Mouse (Mus musculus) forelimb bud, embryonic 11.5 days (tissue): Measurements from ENCODE around the gene Mgat5.

ENCODE experiments used
- DNase-seq: peaks from one replicate; pipeline ENCODE4 v3.0.0-alpha.2; 2012; ENCODE audit warnings: low read depth, low spot score

Gene Mgat5

DNA sequence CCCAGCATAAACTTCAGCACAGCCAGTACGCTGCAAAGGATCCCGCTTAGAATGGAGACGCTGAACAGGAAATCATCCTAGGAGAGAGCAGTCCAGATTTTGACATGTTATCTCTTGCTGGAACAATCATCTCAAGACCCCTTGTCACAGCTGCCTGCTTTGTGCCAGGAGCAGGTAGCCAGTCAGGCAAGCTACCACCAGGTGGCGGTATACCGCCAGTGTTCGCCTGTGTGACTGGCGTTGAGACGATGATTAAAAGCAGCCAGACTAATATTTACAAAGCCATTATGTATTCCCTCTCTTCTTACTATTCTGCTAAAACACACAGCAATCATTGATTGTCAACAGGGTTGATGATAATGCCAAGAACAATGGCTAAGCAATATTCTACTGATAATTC lies 295.4 kb downstream of the Mgat5 start:
- peak; percentile 78 for DNase-seq

DNA sequence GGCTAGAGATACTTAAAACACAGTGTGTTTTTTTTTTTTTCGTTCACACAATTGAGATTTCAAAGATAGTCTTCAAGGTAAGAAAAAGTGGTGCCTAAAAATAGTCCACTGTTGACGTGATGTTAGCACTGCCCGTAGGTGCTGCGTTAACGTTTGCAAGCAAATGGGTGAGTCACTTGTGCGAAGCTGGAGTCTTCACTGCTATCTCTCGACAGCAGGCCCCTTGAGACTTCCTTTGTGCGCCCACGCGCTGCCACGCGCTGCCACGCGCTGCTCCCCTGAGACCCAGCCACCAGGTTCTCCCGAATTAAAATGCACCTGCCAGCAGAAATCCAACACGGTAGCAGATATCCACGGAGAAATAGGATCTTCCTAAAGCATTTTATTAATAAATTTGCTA lies 295.9 kb downstream of the Mgat5 start:
- DNase-seq = no peak

DNA sequence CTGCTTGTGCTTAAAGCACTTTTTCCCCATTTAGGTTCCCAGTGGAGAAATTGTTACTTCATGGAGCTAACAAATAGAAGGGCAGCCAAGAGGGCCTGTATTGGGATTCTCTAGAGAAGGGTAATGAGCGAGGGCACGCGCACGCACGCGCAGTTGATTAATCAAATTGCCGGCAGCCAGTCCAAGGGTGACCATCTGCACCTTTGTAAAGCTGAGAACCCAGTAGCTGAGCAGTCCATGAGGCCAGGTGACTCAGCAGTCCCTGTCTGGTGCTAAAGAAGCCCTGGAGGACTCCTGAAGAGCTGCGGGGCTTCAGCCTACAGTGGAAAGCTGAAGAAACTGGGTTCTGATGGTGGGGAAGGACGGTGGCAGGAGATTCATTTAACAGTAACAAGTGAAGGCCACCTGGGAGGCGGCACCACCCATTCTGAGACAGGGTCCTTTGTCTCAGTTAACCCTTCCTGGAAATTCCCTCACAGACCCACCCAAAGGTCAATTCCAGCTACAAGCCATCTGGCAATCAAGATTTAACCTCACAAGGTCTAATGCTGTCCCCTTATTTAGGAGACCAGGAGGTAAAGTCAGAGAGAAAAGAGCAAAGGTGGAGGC lies 302.3 kb downstream of the Mgat5 start:
- DNase-seq = no peak

DNA sequence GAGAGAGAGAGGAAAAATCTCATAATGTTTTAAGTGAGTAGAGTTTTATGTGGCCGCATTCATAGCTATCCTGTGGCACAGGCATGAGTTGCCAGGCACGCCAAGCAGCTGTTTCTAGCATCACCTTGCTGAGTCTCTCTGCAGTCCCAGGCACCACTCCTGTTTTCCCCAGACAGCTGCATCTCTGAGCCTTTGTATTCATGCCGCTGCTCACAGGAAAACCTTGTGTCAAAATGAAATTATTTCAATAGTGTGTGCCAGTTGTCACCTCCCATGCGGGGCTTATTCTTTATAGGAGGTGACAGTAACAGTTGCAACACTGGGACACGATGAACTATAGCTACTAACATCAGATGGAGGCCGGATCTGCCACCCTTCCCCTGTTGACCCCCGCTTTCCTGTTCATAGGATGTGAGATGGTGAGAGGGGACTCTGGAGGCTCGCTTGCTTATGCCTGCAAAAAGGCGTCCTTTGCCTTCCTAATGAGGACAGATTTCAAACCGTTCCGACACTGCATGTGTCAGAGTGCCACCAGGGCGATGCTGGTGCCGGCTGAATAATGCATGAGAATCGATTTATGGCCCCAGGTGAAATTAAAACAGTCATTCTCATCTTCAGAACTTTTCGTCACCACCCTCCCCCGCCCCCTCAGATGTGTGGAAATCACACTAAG lies 303.4 kb downstream of the Mgat5 start:
- DNase-seq = no peak

DNA sequence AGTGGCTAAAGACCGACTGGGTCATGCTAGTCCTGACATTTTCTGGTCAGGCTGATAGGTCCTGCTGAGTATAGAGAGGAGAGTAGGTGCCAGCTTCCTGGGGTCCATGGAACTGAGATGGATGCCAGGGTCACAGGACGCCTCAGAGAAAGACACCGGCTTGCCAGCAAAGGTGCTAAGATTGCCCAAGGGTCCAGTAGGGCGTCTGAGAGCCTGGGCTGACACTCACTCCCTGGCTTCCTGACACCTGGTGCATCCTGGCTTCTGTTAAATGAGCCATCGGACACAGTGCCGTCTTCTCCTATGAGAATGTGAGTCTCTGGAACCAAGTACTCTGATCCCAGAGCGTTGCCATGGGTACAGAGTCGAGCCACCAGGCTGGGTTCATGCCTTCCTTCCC lies 304.1 kb downstream of the Mgat5 start:
- no peak for DNase-seq

DNA sequence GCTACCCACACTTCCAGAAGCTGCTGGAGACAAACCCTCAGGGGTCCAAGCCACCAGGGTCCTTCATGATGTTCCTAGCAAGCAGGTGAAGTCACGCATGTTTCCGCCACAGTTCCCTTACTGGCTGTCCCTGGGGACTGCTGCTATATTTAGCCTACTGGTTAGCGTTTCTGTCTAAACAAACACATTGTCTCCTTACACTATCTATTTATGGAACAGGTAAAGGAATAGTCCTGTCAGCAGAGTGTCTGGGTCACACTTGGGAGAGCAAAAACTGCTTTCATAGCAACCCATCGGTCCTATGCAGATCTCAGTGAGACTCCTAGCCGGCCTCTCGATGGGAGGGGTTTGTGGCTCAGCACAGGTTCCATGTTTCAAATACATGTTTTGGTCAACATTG lies 306.5 kb downstream of the Mgat5 start:
- DNase-seq = no peak

DNA sequence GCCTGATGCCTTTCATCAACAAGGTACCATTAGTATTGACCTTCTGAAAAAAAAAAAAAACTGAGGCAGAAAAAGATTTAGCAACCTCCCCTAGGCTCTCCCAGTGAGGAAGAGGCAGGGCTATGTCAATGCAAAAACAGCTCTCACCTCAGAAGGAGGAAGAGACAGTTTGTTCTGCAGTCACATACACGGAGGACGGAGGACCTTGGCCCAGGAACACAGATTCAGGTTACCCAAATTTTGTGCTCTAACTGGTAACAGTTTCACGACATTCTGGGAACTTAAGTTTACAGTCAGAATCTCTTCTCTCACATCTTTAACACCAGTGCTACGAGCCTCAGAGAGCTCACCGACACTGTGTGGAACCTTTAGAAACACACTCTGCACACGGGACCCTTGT lies 307.9 kb downstream of the Mgat5 start:
- no peak for DNase-seq

DNA sequence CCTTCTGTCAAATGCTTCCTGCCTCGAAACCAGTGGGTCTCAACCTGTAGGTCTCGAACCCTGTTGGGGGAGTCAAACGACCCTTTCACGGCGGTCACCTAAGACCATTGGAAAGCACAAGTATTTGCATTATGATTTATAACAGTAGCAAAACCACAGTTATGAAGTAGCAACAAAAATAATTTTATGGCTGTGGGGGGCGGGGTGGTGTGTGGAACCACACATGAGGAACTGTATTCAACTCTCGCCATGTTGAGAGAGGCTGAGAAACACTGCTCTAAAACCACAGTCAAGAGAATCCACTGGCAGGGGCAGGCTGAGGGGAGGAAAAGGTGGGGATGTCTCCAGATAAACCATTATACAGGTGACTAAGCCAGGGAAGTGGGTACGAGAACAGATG lies 308.3 kb downstream of the Mgat5 start:
- DNase-seq = no peak

DNA sequence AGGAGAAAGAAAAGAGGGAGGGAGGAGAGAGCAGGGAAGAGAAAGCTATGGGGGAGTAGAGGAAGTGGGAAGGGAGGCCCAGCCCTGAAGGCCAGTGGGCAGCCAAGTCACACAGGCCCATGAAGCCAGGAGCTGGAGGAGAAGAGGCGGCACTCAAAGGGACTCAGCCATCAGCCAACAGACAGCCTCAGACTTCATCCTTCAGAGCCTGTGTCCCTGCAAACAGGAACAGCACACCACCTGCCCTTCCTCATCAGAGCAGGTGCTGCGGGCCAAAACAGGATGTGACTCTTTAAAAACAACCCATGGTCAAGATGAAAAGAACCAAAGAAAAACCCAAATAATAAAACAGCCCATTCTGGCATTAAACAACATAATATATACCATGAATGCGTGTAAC lies 308.8 kb downstream of the Mgat5 start:
- DNase-seq = no peak

DNA sequence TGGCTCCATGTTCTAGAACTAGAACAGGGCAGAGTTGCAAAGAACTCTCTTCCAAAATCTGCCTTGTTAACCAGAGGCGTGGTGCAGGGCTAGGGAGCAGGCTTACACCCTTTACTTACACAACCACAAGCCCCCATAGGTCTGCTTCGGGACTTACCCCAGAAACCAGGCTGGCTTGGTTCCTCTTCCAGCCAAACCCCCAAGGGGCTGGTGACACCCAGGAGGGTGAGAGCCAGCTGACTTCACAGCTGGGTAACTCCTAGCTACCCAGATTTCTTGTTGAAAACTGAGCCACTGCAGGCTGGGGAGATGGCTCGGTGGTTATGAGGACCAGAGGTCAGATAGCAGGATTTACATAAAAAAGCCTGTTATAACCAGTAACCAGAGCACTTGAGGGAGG lies 309.7 kb downstream of the Mgat5 start:
- no peak for DNase-seq

DNA sequence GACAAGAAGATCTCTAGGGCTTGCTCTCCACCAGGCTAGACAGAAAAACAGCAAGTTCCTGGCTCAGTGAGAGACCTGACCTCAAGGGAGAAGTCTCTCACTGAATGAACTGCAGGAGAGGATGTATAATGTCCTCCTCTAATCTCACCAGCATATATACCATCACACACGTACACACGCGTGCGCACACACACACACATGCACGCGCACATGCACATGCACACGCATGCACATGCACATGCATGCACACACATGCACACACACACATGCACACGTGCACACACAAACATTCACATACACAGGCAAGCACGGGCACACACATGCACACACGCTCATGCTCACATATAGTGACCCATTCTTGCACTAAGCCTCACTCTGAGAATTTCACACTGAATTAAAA lies 310.1 kb downstream of the Mgat5 start:
- DNase-seq = no peak

DNA sequence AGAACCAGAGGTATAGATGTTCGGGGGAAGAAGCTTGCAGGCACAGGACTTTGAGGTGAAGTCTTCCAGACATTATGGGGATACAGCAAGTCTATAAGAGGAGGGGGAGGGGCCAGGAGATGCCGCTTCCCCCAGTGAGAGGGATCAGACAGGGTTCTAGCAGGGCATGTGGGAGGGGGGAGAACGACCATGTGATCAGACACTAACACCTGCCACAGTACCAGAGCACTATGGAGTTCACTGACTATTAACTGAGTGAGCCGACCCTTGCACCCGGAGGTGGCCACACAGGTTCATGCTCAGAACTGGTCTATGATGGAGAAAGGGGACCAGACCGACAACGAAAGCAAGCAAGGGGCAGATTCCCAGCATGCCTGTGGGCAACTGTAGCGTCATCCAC lies 318.5 kb downstream of the Mgat5 start:
- DNase-seq = no peak

DNA sequence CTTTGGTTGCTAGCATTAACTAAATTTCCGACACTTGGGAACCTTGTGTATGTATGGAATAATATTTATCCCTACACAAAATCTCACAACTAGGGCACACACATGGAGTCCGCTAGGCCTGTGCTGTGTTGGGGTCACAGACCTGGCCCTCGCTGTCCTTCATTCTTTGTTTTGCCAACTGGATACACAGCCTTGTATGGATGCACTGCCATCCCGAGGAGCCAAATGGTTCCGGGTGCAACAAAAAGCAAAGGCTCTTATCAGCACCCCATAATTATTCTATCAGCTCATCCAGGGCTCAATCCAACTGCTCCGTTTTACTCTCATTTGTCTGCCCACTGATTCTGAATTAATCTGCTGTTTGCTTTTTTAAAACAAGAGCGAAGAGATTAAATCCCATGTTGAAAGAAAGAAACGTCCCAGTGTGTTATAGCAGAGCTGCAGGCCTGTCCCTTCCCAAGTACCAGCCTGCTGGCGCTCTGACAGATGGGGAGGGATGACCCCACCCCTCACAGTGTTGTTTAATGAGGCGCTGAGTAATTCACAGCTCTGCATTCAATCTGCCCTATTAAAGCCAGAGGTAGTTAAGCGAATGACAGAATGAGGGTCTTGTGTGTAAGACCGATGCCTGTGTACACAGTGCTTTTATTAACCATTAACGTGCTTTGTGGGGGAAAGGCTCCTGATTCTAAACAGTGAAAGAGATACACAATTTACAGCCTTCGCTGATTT lies 326.2 kb downstream of the Mgat5 start:
- peak; percentile 55 for DNase-seq

DNA sequence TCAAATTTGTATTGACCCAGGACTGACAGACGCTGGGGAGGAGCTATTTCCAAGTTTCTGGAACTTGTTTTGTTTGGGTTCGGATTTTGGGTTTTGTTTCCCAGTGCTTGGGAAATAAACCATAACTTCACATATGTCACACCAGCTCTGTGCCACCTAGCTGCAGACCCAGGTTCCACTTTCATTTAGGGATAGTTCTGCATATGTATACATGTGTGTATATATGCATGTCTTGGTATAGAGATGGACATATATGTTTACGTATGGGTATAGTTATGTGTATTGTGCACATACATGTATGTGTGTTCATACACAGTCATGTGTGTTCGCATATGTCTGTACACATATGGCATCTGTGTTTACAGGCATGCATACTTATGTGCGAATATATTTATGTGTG lies 326.9 kb downstream of the Mgat5 start:
- no peak for DNase-seq

DNA sequence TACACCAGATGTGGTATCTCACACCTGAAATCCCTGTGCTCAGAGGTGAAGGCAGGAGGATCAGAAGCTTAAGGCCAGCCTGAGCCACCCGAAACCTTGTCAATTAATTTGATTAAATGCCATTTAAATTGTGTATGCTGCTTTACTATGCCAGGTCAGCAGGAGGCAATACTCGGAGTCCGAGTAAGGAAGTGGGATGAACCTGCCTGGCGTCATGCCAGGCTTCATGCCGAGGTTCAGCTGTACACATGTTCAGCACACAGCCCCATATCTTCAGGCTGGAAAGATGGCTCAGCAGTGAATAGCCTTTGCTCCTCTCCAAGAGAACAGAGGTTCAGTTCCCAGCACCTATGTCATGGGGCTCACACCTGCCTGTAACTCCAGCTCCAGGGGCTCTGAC lies 331.6 kb downstream of the Mgat5 start:
- peak; percentile 73 for DNase-seq

DNA sequence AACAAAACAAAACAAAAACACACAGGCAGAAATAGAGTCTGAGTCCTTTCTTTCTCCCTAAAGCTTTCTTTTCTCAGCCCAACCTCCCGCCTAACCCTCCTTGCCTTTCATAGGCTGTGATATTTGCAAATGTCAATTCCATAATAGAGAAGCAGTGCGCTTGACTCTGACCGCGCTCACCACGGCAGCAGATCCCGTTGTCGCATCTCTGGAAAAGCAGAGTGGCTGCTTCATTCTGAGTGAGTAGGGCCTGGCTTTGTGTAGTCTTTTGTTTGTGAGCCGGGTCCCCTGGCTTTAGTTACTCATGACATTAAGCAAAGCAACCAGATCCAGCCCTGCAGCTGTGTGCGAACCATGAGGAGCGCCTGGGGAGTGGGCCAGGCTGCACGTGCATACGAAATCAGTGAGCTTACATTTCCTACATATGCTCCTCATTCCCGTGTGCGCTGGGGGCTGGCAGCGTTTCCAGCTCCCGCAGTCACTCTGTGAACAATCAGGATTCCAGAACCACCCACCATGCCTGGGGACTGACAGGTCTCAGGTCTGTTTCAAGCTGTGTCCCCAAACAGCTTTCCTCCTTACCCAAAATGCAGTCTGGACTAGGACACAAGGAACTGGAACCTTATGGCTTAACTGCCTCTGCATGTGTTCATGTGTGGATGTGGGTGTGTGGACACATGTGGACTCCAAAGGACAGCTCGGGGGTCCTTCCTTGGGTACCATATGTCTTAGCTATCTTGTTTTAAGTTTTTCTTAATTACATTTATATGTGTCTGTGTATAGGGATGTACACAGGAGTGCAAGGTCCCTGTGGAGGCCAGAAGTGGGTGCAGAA lies 332.6 kb downstream of the Mgat5 start:
- peak; percentile 76 for DNase-seq
